Mouse (Mus musculus): ENCODE measurements around the gene Acox3. TPM values are rescaled to one million over a fixed set of nuclear protein-coding genes. Genes with fewer than 3 reads are reported as not detected.

Acox3 gene
- polyA plus RNA-seq, 1 experiment from 2014 or later, result 18.8 TPM

- no peaks in the 10 kb centered on the region for H3K27me3 ChIP-seq
- no peak overlapping the region for H3K9ac ChIP-seq (replicated peaks)
- H3K4me3 ChIP-seq, result no peak overlapping the region
- H3K4me2 ChIP-seq (replicated peaks), result no peak overlapping the region
- no peak overlapping the region for H3K27ac ChIP-seq (replicated peaks)
- no peaks in the 10 kb centered on the region for H3K9me3 ChIP-seq
- no peaks in the 10 kb centered on the region for H3K36me3 ChIP-seq
- H3K4me1 ChIP-seq, result no peaks in the 10 kb centered on the region
- no peak for ATAC-seq (ENCODE audit: low FRiP score, low read depth)
- 82% methylated on average over 9 of the region's 9 CpGs for WGBS
Measured at GRCm38 (mm10) chr5:35643401-35644048, 60.7 kb downstream of the Acox3 start.

GRCm38 (mm10) chr5:35644082-35644481, 61.2 kb downstream of the Acox3 start:
- no peaks in the 10 kb centered on the region for H3K4me1 ChIP-seq
- H3K36me3 ChIP-seq, result no peaks in the 10 kb centered on the region
- H3K9ac ChIP-seq (replicated peaks), result no peak overlapping the region
- no peak overlapping the region for H3K27ac ChIP-seq (replicated peaks)
- no peak for ATAC-seq (ENCODE audit: low FRiP score, low read depth)
- H3K9me3 ChIP-seq, result no peaks in the 10 kb centered on the region
- H3K27me3 ChIP-seq, result no peaks in the 10 kb centered on the region
- no peak overlapping the region for H3K4me3 ChIP-seq
- 54% methylated on average over 4 of the region's 4 CpGs for WGBS
- H3K4me2 ChIP-seq (replicated peaks), result no peak overlapping the region

- Histone ChIP-seq H3K4me1 (no peaks in the 10 kb centered on the region), H3K9ac (replicated peaks) (no peak overlapping the region), H3K4me2 (replicated peaks) (no peak overlapping the region), H3K36me3 (no peaks in the 10 kb centered on the region), H3K4me3 (no peak overlapping the region), H3K9me3 (no peaks in the 10 kb centered on the region), H3K27me3 (no peaks in the 10 kb centered on the region), H3K27ac (replicated peaks) (no peak overlapping the region)
- ATAC-seq (ENCODE audit: low FRiP score, low read depth), result no peak
- 88% methylated on average over 6 of the region's 6 CpGs for WGBS
Measured at GRCm38 (mm10) chr5:35645938-35646493, 63.2 kb downstream of the Acox3 start.

DNA sequence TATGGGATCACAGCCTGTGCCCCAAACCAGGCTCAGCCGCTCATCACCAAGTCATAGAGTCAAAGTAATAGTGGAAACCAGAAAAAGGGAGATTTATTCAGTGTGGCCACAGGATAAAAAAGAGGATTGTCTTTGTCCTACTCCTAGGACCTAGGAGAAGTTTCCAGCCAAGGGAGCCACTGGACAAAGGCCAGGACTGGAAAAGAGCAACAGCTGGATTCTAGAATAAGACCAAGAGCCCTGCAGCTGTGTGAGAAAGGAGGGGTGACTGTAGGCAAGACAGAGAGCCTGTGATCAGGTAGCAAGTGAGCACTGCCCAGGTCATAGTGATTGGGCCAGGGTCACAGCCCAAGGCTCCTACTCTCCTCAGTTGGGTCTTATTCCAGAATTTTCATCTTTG, 64.1 kb downstream of the Acox3 start:
- Histone ChIP-seq H3K9ac (replicated peaks) (no peak overlapping the region), H3K9me3 (no peaks in the 10 kb centered on the region), H3K4me3 (no peak overlapping the region), H3K4me1 (no peaks in the 10 kb centered on the region), H3K27me3 (no peaks in the 10 kb centered on the region), H3K27ac (replicated peaks) (no peak overlapping the region), H3K4me2 (replicated peaks) (no peak overlapping the region), H3K36me3 (no peaks in the 10 kb centered on the region)
- 95% methylated on average over 1 of the region's 1 CpGs for WGBS
- no peak for ATAC-seq (ENCODE audit: low FRiP score, low read depth)

- H3K9ac ChIP-seq (replicated peaks), result no peak overlapping the region
- ATAC-seq (ENCODE audit: low FRiP score, low read depth), result no peak
- H3K9me3 ChIP-seq, result no peaks in the 10 kb centered on the region
- H3K27ac ChIP-seq (replicated peaks), result no peak overlapping the region
- no peaks in the 10 kb centered on the region for H3K27me3 ChIP-seq
- no peaks in the 10 kb centered on the region for H3K4me1 ChIP-seq
- WGBS, result 76% methylated on average over 4 of the region's 4 CpGs
- H3K4me2 ChIP-seq (replicated peaks), result no peak overlapping the region
- no peak overlapping the region for H3K4me3 ChIP-seq
- H3K36me3 ChIP-seq, result no peaks in the 10 kb centered on the region
Measured at GRCm38 (mm10) chr5:35647562-35647961, 64.7 kb downstream of the Acox3 start.

GRCm38 (mm10) chr5:35648230-35648629, 65.4 kb downstream of the Acox3 start:
- Histone ChIP-seq H3K9ac (replicated peaks) (no peak overlapping the region), H3K4me1 (no peaks in the 10 kb centered on the region), H3K9me3 (no peaks in the 10 kb centered on the region), H3K27me3 (no peaks in the 10 kb centered on the region), H3K4me2 (replicated peaks) (no peak overlapping the region), H3K4me3 (no peak overlapping the region), H3K27ac (replicated peaks) (no peak overlapping the region), H3K36me3 (no peaks in the 10 kb centered on the region)
- ATAC-seq (ENCODE audit: low FRiP score, low read depth), result no peak
- 54% methylated on average over 2 of the region's 2 CpGs for WGBS

- no peak overlapping the region for H3K27ac ChIP-seq (replicated peaks)
- no peaks in the 10 kb centered on the region for H3K27me3 ChIP-seq
Measured at GRCm38 (mm10) chr5:35652319-35652718, 69.5 kb downstream of the Acox3 start.

GRCm38 (mm10) chr5:35652872-35653271, 70.0 kb downstream of the Acox3 start:
- Histone ChIP-seq H3K9me3 (no peaks in the 10 kb centered on the region), H3K4me3 (no peak overlapping the region), H3K36me3 (no peaks in the 10 kb centered on the region), H3K4me2 (replicated peaks) (no peak overlapping the region), H3K4me1 (no peaks in the 10 kb centered on the region), H3K27ac (replicated peaks) (no peak overlapping the region), H3K27me3 (no peaks in the 10 kb centered on the region), H3K9ac (replicated peaks) (no peak overlapping the region)
- 86% methylated on average over 13 of the region's 13 CpGs for WGBS
- ATAC-seq (ENCODE audit: low FRiP score, low read depth), result no peak

More at GRCm38 (mm10) chr5:35652319-35652718, 69.5 kb downstream of the Acox3 start:
- Histone ChIP-seq H3K9ac (replicated peaks) (no peak overlapping the region), H3K36me3 (no peaks in the 10 kb centered on the region), H3K4me2 (replicated peaks) (no peak overlapping the region), H3K4me3 (no peak overlapping the region), H3K4me1 (no peaks in the 10 kb centered on the region), H3K9me3 (no peaks in the 10 kb centered on the region)
- WGBS, result 77% methylated on average over 3 of the region's 3 CpGs
- no peak for ATAC-seq (ENCODE audit: low FRiP score, low read depth)

DNA sequence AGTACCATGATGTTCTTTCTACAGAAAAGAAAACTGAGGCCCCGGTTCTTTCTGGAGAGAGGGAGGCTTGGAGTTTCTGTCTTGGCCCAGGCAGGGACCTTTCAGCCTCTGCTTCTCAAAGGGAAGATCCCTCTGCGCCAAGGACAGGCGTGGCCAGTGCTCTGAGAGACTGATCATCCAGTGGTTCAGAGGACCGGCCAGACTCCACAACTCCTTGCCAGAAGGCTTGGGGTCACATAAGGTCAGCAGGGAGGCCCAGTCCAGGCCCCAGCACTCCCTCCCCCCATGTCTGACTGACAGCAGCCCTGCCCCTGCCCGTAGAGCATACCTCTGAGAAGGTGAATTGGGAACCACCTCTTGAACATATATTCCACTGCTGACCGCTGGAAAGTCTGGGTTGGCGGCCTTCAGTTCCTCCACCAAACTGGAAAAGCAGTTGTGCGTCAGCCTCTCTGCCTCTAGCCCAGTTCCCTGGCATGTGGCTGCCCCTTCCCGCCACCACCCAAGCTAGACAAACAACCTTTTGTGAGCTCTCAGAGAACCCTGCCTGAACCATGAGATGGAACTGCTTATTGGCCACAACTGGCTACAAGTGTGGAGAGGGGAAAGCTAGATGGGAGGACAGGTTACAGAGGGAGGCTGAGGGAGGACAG, 71.0 kb downstream of the Acox3 start:
- H3K9me3 ChIP-seq, result no peaks in the 10 kb centered on the region
- no peaks in the 10 kb centered on the region for H3K36me3 ChIP-seq
- no peaks in the 10 kb centered on the region for H3K27me3 ChIP-seq
- WGBS, result 83% methylated on average over 9 of the region's 9 CpGs
- H3K27ac ChIP-seq (replicated peaks), result no peak overlapping the region
- ATAC-seq (ENCODE audit: low FRiP score, low read depth), result no peak
- H3K4me2 ChIP-seq (replicated peaks), result no peak overlapping the region
- no peak overlapping the region for H3K9ac ChIP-seq (replicated peaks)
- no peaks in the 10 kb centered on the region for H3K4me1 ChIP-seq
- H3K4me3 ChIP-seq, result no peak overlapping the region

DNA sequence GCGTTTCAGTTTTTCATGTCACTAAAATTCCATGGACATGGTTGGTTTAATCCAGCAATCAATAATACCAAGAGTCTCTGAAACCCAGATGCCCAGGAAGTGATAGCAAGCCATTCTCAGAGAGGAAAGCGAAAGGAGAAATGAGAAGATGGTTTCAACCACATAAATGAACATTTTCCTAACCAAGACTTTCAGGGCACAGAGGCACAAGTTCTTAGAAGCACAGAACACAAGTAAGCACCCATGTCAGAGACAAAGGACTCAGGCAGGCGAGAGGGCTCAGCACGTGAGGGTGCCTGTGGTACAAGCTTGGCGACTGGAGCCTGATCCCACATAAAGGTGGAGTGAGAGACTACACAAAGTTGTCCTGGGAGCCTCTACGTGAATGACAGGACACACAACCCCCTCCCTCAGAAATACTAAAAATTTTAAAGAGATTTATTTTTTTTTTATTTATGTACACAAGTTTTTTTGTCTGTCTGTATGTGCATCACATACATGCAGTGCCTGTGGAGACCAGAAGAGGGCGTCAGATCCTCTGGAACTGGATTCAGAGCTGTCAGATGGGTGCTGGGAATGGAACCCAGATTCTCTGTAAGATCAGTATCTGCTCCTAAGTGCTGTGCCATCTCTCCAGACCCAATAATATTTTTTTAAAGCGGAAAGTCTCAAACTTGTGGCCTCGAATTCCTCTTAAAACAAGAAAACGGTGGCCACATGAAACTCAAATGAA, 73.1 kb downstream of the Acox3 start:
- 85% methylated on average over 10 of the region's 10 CpGs for WGBS
- no peaks in the 10 kb centered on the region for H3K9me3 ChIP-seq
- no peak for ATAC-seq (ENCODE audit: low FRiP score, low read depth)
- no peaks in the 10 kb centered on the region for H3K4me1 ChIP-seq
- H3K9ac ChIP-seq (replicated peaks), result no peak overlapping the region
- no peak overlapping the region for H3K27ac ChIP-seq (replicated peaks)
- H3K27me3 ChIP-seq, result no peaks in the 10 kb centered on the region
- H3K36me3 ChIP-seq, result no peaks in the 10 kb centered on the region
- H3K4me3 ChIP-seq, result no peak overlapping the region
- no peak overlapping the region for H3K4me2 ChIP-seq (replicated peaks)

GRCm38 (mm10) chr5:35659503-35659902, 76.7 kb downstream of the Acox3 start:
- Histone ChIP-seq H3K9ac (replicated peaks) (no peak overlapping the region), H3K36me3 (no peaks in the 10 kb centered on the region), H3K4me2 (replicated peaks) (no peak overlapping the region), H3K27ac (replicated peaks) (no peak overlapping the region), H3K4me1 (no peaks in the 10 kb centered on the region), H3K4me3 (no peak overlapping the region), H3K9me3 (no peaks in the 10 kb centered on the region), H3K27me3 (no peaks in the 10 kb centered on the region)
- no peak for ATAC-seq (ENCODE audit: low FRiP score, low read depth)
- 73% methylated on average over 3 of the region's 3 CpGs for WGBS

DNA sequence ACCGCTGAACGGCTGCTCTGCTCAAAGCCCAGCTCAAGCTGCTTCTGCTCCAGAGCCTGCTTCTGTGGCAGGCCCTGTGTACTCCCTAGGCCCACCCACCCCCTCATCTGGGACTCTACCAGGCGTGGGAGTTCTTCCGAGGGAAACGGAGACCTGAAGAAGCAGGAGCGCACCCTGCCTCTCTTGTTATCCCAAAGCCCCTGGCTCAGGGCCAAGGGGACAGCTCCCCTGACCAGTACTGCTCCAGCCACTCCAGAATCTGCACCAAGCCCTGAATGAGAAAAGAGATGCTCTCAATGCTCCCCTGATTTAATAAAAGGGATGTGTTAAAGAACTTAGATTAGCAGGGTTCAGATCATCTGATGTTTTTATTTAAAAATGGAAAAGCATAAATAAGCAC, 78.4 kb downstream of the Acox3 start:
- H3K4me2 ChIP-seq (replicated peaks), result no peak overlapping the region
- no peak overlapping the region for H3K9ac ChIP-seq (replicated peaks)
- WGBS, result 82% methylated on average over 6 of the region's 6 CpGs
- no peaks in the 10 kb centered on the region for H3K4me1 ChIP-seq
- no peak overlapping the region for H3K27ac ChIP-seq (replicated peaks)
- ATAC-seq (ENCODE audit: low FRiP score, low read depth), result no peak
- H3K4me3 ChIP-seq, result no peak overlapping the region
- H3K36me3 ChIP-seq, result no peaks in the 10 kb centered on the region
- no peaks in the 10 kb centered on the region for H3K9me3 ChIP-seq
- no peaks in the 10 kb centered on the region for H3K27me3 ChIP-seq
